Mouse (Mus musculus): ENCODE data around the gene Gm20489. TPM values are rescaled to one million over a fixed set of nuclear protein-coding genes. Genes with fewer than 3 reads are reported as not detected.

Gene Gm20489
- total and polyA plus RNA-seq, 2 experiments = not detected

DNA sequence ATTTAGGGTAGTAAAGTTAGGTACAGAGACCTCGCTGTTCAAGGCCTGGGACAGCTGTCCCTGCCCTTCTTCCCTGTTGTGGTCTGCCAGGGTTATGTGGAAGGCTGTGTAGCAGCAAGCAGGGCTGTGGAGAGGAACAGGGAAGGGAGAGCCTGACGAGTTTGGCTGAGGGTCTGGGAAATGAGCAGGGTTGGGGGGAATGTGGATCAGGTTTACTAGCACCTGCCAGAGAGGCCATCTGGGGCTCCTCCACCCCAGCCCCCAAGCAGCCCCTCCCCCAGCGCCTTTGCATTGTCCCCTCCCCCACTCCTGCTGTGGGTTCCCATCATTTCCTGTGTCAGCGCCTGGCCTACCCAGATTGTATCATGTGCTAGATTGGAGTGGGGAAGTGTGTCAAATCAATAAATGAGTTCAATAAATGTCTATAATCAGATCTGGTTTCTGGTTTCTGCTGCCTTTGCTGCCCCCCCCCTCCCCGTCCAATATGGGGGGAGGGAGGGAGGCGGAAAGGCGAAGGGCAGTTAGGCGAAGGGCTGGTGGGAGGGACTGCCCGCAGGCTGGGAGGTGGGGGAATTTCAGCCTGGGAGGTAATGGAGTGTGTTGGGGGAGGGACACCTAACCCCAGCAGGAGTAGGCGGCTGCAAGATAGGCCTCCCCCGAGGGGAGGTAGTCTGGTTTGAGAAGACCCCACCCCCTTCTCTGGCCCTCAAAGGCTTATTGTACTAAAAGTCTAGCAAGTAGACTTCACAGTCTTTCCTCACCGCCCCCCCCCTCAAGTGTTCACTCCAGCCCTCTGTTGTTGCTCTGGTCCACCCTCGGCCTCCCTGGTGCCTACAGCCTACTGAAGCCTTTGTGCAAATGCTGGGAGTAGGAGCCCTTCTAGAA lies 8.1 kb downstream of the Gm20489 start:
- H3K9ac ChIP-seq (ENCODE audit: low read depth, low read length) = no peak overlapping the region
- 61% methylated on average over 10 of the region's 13 CpGs for WGBS
- DNase-seq (ENCODE audit: extremely low read depth, low read depth, low spot score) = no peak
- no peak overlapping the region for H3K27ac ChIP-seq (replicated peaks; ENCODE audit: insufficient read depth, low read depth, low read length)
- H3K4me3 ChIP-seq (ENCODE audit: insufficient read depth, low read depth, low read length) = no peak overlapping the region
- no peaks in the 10 kb centered on the region for H3K27me3 ChIP-seq (ENCODE audit: control insufficient read depth, insufficient read depth, low read length)
- no peaks in the 10 kb centered on the region; the same call in 1 of the 2 replicates for H3K4me1 ChIP-seq (ENCODE audit: control insufficient read depth, insufficient read depth, low read length)
- no peaks in the 10 kb centered on the region for H3K36me3 ChIP-seq (ENCODE audit: control insufficient read depth, insufficient read depth, low read length)
- no peak for TF ChIP-seq POLR2A (IDR thresholded peaks at IDR 0.05; ENCODE audit: extremely low read depth, insufficient read depth, low read length)
- no peak for TF ChIP-seq CTCF (IDR thresholded peaks at IDR 0.05; ENCODE audit: low read depth, low read length)
- H3K79me2 ChIP-seq (ENCODE audit: control insufficient read depth, insufficient read depth, low read length) = no peaks in the 10 kb centered on the region

GRCm38 (mm10) chrX:101256603-101257002 lies 12.2 kb downstream of the Gm20489 start:
- 95% methylated on average over 13 of the region's 13 CpGs for WGBS
- Histone ChIP-seq H3K79me2 (ENCODE audit: control insufficient read depth, insufficient read depth, low read length) (no peaks in the 10 kb centered on the region), H3K27me3 (ENCODE audit: control insufficient read depth, insufficient read depth, low read length) (no peaks in the 10 kb centered on the region), H3K4me1 (ENCODE audit: control insufficient read depth, insufficient read depth, low read length) (no peaks in the 10 kb centered on the region), H3K4me3 (ENCODE audit: insufficient read depth, low read depth, low read length) (no peak overlapping the region), H3K9ac (ENCODE audit: low read depth, low read length) (no peak overlapping the region), H3K36me3 (ENCODE audit: control insufficient read depth, insufficient read depth, low read length) (no peaks in the 10 kb centered on the region), H3K27ac (replicated peaks; ENCODE audit: insufficient read depth, low read depth, low read length) (no peak overlapping the region)
- DNase-seq (ENCODE audit: extremely low read depth, low read depth, low spot score) = no peak
- 0 out of 2 replicates have a peak, but pooled peaks have one; percentile 22 for TF ChIP-seq CTCF (IDR thresholded peaks at IDR 0.05; ENCODE audit: low read depth, low read length)
- no peak for TF ChIP-seq POLR2A (IDR thresholded peaks at IDR 0.05; ENCODE audit: extremely low read depth, insufficient read depth, low read length)

DNA sequence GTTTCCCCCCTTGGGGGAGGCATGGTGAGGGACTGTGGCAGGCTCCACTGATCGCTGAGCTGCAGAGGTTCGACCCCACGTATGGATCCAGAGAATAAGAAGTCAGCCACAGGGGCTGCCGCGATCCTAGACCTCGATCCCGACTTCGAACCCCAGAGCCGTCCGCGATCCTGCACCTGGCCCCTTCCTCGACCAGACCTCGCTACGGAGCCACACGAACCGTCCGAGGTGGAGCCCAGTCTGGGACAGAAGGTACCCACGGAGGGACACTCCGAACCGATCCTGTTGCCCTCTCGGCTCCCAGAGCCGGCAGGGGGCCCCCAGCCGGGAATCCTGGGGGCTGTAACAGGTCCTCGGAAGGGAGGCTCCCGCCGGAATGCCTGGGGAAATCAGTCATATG lies 14.1 kb downstream of the Gm20489 start:
- TF ChIP-seq POLR2A (IDR thresholded peaks at IDR 0.05; ENCODE audit: extremely low read depth, insufficient read depth, low read length) (no peak), CTCF (IDR thresholded peaks at IDR 0.05; ENCODE audit: low read depth, low read length) (no peak)
- Histone ChIP-seq H3K4me3 (ENCODE audit: insufficient read depth, low read depth, low read length) (peak overlapping the region; percentile 65), H3K27ac (replicated peaks; ENCODE audit: insufficient read depth, low read depth, low read length) (no peak overlapping the region), H3K79me2 (ENCODE audit: control insufficient read depth, insufficient read depth, low read length) (no peaks in the 10 kb centered on the region), H3K4me1 (ENCODE audit: control insufficient read depth, insufficient read depth, low read length) (no peaks in the 10 kb centered on the region), H3K36me3 (ENCODE audit: control insufficient read depth, insufficient read depth, low read length) (no peaks in the 10 kb centered on the region), H3K9ac (ENCODE audit: low read depth, low read length) (peak overlapping the region; percentile 43), H3K27me3 (ENCODE audit: control insufficient read depth, insufficient read depth, low read length) (no peaks in the 10 kb centered on the region)
- no peak for DNase-seq (ENCODE audit: extremely low read depth, low read depth, low spot score)
- under 1% methylated on average over 26 of the region's 26 CpGs for WGBS

- TF ChIP-seq POLR2A (IDR thresholded peaks at IDR 0.05; ENCODE audit: extremely low read depth, insufficient read depth, low read length) (no peak), CTCF (IDR thresholded peaks at IDR 0.05; ENCODE audit: low read depth, low read length) (no peak)
- Histone ChIP-seq H3K4me1 (ENCODE audit: control insufficient read depth, insufficient read depth, low read length) (no peaks in the 10 kb centered on the region), H3K27ac (replicated peaks; ENCODE audit: insufficient read depth, low read depth, low read length) (no peak within 1 kb of the TSS), H3K27me3 (ENCODE audit: control insufficient read depth, insufficient read depth, low read length) (no peaks in the 10 kb centered on the region), H3K79me2 (ENCODE audit: control insufficient read depth, insufficient read depth, low read length) (no peaks in the 10 kb centered on the region), H3K4me3 (ENCODE audit: insufficient read depth, low read depth, low read length) (peak within 1 kb of the TSS; percentile 65), H3K9ac (ENCODE audit: low read depth, low read length) (peak within 1 kb of the TSS; percentile 43), H3K36me3 (ENCODE audit: control insufficient read depth, insufficient read depth, low read length) (no peaks in the 10 kb centered on the region)
- under 1% methylated on average over 45 of the region's 47 CpGs for WGBS
- DNase-seq (ENCODE audit: extremely low read depth, low read depth, low spot score) = peak; percentile 90
Measured at GRCm38 (mm10) chrX:101253952-101254729, 14.7 kb downstream of the Gm20489 start, which contains the start of gene Foxo4. Gene Foxo4, plus strand, starts transcription at chrX:101254528.

DNA sequence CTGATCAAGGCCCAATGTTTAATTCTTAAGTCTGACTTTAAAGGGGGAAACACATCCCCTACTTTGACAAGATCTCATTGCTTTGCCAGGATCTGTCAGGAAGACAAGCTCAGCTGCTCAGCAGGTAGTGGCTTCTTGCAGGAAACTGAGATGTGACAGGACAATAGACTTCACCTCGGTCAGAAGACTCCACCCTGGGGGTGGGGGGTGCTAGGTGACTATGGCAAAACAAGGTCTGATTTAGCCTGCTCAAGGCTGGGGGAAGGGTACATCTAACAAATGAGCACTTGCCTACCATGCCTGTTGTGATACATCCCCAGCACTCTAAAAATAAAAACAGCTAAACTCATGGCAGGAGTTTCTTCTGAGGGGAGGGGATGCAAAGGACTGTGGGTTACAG lies 23.8 kb downstream of the Gm20489 start:
- no peaks in the 10 kb centered on the region for H3K36me3 ChIP-seq (ENCODE audit: control insufficient read depth, insufficient read depth, low read length)
- no peak overlapping the region for H3K4me3 ChIP-seq (ENCODE audit: insufficient read depth, low read depth, low read length)
- 58% methylated on average over 1 of the region's 1 CpGs for WGBS
- no peaks in the 10 kb centered on the region for H3K79me2 ChIP-seq (ENCODE audit: control insufficient read depth, insufficient read depth, low read length)
- H3K4me1 ChIP-seq (ENCODE audit: control insufficient read depth, insufficient read depth, low read length) = no peaks in the 10 kb centered on the region
- H3K27ac ChIP-seq (replicated peaks; ENCODE audit: insufficient read depth, low read depth, low read length) = no peak overlapping the region
- no peak for DNase-seq (ENCODE audit: extremely low read depth, low read depth, low spot score)
- H3K9ac ChIP-seq (ENCODE audit: low read depth, low read length) = no peak overlapping the region
- no peak for TF ChIP-seq POLR2A (IDR thresholded peaks at IDR 0.05; ENCODE audit: extremely low read depth, insufficient read depth, low read length)
- TF ChIP-seq CTCF (IDR thresholded peaks at IDR 0.05; ENCODE audit: low read depth, low read length) = no peak
- H3K27me3 ChIP-seq (ENCODE audit: control insufficient read depth, insufficient read depth, low read length) = no peaks in the 10 kb centered on the region

All from liver, adult 2 months (tissue).